ENCODE assay signal across 12 mouse cellular contexts in the genomic region with DNA sequence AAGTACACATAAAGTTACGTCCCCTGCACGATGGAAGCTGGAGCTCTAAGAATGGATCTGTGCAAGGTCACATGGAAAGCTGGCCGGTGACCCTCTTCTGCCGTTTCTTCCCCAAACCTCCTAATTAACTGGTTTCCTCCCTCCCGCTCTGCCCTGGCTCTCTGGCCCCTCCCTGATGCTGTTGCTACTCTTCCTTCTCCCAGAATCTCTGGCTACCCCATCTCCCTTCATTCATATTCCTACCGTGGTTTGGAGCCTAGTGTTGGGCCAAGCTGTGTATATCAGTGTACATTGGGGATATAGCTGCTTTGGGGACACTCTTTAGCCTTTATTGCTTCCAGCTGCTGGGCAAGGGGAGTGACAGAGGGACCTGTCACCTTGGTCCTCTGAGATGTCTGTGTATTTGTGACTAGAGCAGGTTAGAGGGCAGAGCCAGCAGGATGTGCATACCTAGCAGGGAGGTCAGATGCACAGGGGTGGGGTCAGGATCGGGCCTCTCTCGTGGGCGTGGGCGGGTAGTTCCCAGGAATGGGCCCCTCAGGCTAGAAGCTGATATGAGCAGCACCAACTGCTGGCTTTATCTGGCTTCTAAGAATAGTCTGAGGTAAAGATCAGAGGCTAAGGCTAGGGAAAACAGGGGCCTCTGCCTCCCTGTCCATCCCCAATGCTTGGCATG. TPM values are rescaled to one million over a fixed set of nuclear protein-coding genes. Genes with fewer than 3 reads are reported as not detected.
DNase-seq lines count a peak whose midpoint lies in the region; ATAC-seq lines count a peak whose summit lies in the region.
"Had no signal": no experiment of that assay in that cellular context is flagged by ENCODE, and none has a peak within 500 bp of the region (broad histone marks: within the 10 kb centered on the region; RNA-seq: fewer than 3 reads in every experiment).

No protein-coding gene starts in this region.

- no peak for DNase-seq in limb, embryonic 10.5 days (ENCODE audit: low spot score)
- peak; percentile 86 for DNase-seq in c-Kit-positive CD71-positive TER-119-positive erythroid progenitor cells, embryonic 14.5 days (ENCODE audit: low spot score)
- no peak for DNase-seq in spleen, postnatal 14 days (ENCODE audit: low spot score in 2 of 2)
- DNase-seq in frontal cortex, postnatal 10 days (ENCODE audit: low spot score in 2 of 2): no peak
- DNase-seq: adrenal gland, adult 2 months; cerebellum, adult 18-20 months; gastrocnemius, adult 2 months; right cerebral cortex, postnatal 14 days had no signal

- H3K9ac ChIP-seq in limb, embryonic 13.5 days: 0 out of 2 replicates have a peak overlapping the region, but pooled peaks have one; percentile 31
- H3K9ac ChIP-seq in intestine, embryonic 16.5 days (ENCODE audit: low read depth, low read length): 0 out of 2 replicates have a peak overlapping the region, but pooled peaks have one; percentile 21
- H3K9ac ChIP-seq in stomach, embryonic 14.5 days (replicated peaks; ENCODE audit: low read depth, low read length): no peak overlapping the region

- 32% methylated on average over 10 of the region's 10 CpGs for WGBS in limb, embryonic 13.5 days
- 44% methylated on average over 10 of the region's 10 CpGs for WGBS in limb, embryonic 10.5 days
- 34% methylated on average over 10 of the region's 10 CpGs for WGBS in intestine, embryonic 16.5 days
- 41% methylated on average over 10 of the region's 10 CpGs for WGBS in stomach, embryonic 14.5 days

- H3K27ac ChIP-seq in limb, embryonic 13.5 days: no peak overlapping the region
- no peak overlapping the region for H3K27ac ChIP-seq in limb, embryonic 10.5 days
- H3K27ac ChIP-seq in intestine, embryonic 16.5 days (ENCODE audit: low read length): peak overlapping the region; percentile 88
- no peak overlapping the region for H3K27ac ChIP-seq in stomach, embryonic 14.5 days (ENCODE audit: low read length)
- H3K27ac ChIP-seq: gastrocnemius, adult 2 months had no signal

- H3K4me2 ChIP-seq in limb, embryonic 13.5 days (replicated peaks): no peak overlapping the region
- H3K4me2 ChIP-seq in intestine, embryonic 16.5 days (ENCODE audit: low read depth, low read length): no peak overlapping the region
- H3K4me2 ChIP-seq in stomach, embryonic 14.5 days (replicated peaks; ENCODE audit: low read depth, low read length): no peak overlapping the region

- H3K27me3 ChIP-seq in limb, embryonic 13.5 days: no peaks in the 10 kb centered on the region
- H3K27me3 ChIP-seq in limb, embryonic 10.5 days (ENCODE audit: low read depth, poor library complexity, severe bottlenecking): no peaks in the 10 kb centered on the region
- H3K27me3 ChIP-seq in intestine, embryonic 16.5 days (replicated peaks; ENCODE audit: control insufficient read depth, insufficient read depth, low read length): no peaks in the 10 kb centered on the region
- no peaks in the 10 kb centered on the region for H3K27me3 ChIP-seq in stomach, embryonic 14.5 days (ENCODE audit: control insufficient read depth, insufficient read depth, low read length)

- H3K4me1 ChIP-seq in limb, embryonic 13.5 days: peaks cover 6% of the 10 kb centered on the region
- H3K4me1 ChIP-seq in limb, embryonic 10.5 days: peaks cover 11% of the 10 kb centered on the region
- H3K4me1 ChIP-seq in intestine, embryonic 16.5 days (ENCODE audit: control insufficient read depth, insufficient read depth, low read length): peaks cover 11% of the 10 kb centered on the region
- no peaks in the 10 kb centered on the region for H3K4me1 ChIP-seq in stomach, embryonic 14.5 days (ENCODE audit: control insufficient read depth, insufficient read depth, low read length)

- H3K4me3 ChIP-seq in limb, embryonic 13.5 days: no peak overlapping the region
- H3K4me3 ChIP-seq in limb, embryonic 10.5 days: no peak overlapping the region
- no peak overlapping the region for H3K4me3 ChIP-seq in intestine, embryonic 16.5 days (ENCODE audit: low read length)
- no peak overlapping the region for H3K4me3 ChIP-seq in stomach, embryonic 14.5 days (ENCODE audit: low read depth, low read length)
- H3K4me3 ChIP-seq: gastrocnemius, adult 2 months had no signal

- no peaks in the 10 kb centered on the region for H3K9me3 ChIP-seq in limb, embryonic 13.5 days
- H3K9me3 ChIP-seq in limb, embryonic 10.5 days (replicated peaks): no peaks in the 10 kb centered on the region
- no peaks in the 10 kb centered on the region for H3K9me3 ChIP-seq in intestine, embryonic 16.5 days (ENCODE audit: control insufficient read depth, low read length)
- H3K9me3 ChIP-seq in stomach, embryonic 14.5 days (ENCODE audit: control insufficient read depth, low read depth, low read length): no peaks in the 10 kb centered on the region

- H3K36me3 ChIP-seq in limb, embryonic 13.5 days: no peaks in the 10 kb centered on the region
- H3K36me3 ChIP-seq in limb, embryonic 10.5 days: no peaks in the 10 kb centered on the region
- H3K36me3 ChIP-seq in intestine, embryonic 16.5 days (ENCODE audit: control insufficient read depth, insufficient read depth, low read length): no peaks in the 10 kb centered on the region
- H3K36me3 ChIP-seq in stomach, embryonic 14.5 days (ENCODE audit: control insufficient read depth, insufficient read depth, low read length): no peaks in the 10 kb centered on the region

- no peak for ATAC-seq in limb, embryonic 13.5 days (ENCODE audit: low FRiP score, low read depth)
- ATAC-seq in intestine, embryonic 16.5 days: peak; percentile 94
- ATAC-seq in stomach, embryonic 14.5 days (ENCODE audit: insufficient number of reproducible peaks, insufficient read depth, low FRiP score, low read depth): peak; percentile 78; the same call in 1 of the 2 replicates
- ATAC-seq: hindbrain, embryonic 16.5 days had no signal

RNA-seq across cellular contexts. Expression of a gene that starts 6.3 kb away (rescaled TPM):
- polyA plus RNA-seq in limb, embryonic 13.5 days (2015; fragmentation: Nextera tagmentation; extraction: Ambion mirVana): 2.7 and 3.7 TPM in 2 replicates
- 0.36 and 0.63 TPM in 2 replicates for polyA plus RNA-seq in limb, embryonic 10.5 days (2016; fragmentation: Nextera tagmentation; extraction: Ambion mirVana)
- polyA plus RNA-seq in intestine, embryonic 16.5 days (2015; fragmentation: Nextera tagmentation; extraction: Ambion mirVana): 0.77 and 1.3 TPM in 2 replicates
- 0.39 and 0.76 TPM in 2 replicates for polyA plus RNA-seq in stomach, embryonic 14.5 days (2014; fragmentation: Nextera tagmentation; extraction: Ambion mirVana)

RNA-seq across cellular contexts. Expression of a gene that starts 12.1 kb away (rescaled TPM):
- polyA plus RNA-seq in limb, embryonic 13.5 days (2015; fragmentation: Nextera tagmentation; extraction: Ambion mirVana): 27.5 and 27.9 TPM in 2 replicates
- 24.3 and 25.1 TPM in 2 replicates for polyA plus RNA-seq in limb, embryonic 10.5 days (2016; fragmentation: Nextera tagmentation; extraction: Ambion mirVana)
- polyA plus RNA-seq in intestine, embryonic 16.5 days (2015; fragmentation: Nextera tagmentation; extraction: Ambion mirVana): 143 and 158 TPM in 2 replicates
- polyA plus RNA-seq in stomach, embryonic 14.5 days (2014; fragmentation: Nextera tagmentation; extraction: Ambion mirVana): 24.2 and 26.1 TPM in 2 replicates
